Mouse (Mus musculus): Measurements from ENCODE around the gene Gm45618. TPM values are rescaled to one million over a fixed set of nuclear protein-coding genes. Genes with fewer than 3 reads are reported as not detected.
"Not testable (repeated sequence)": the region's sequence is repeated elsewhere in the genome, so short reads cannot be mapped to it uniquely, and the experiment has no call there.

Gene Gm45618
- not detected for total RNA-seq (2021)
- long read RNA-seq, experiment 1: 0 reads
- long read RNA-seq, experiment 2: 0 reads

DNA sequence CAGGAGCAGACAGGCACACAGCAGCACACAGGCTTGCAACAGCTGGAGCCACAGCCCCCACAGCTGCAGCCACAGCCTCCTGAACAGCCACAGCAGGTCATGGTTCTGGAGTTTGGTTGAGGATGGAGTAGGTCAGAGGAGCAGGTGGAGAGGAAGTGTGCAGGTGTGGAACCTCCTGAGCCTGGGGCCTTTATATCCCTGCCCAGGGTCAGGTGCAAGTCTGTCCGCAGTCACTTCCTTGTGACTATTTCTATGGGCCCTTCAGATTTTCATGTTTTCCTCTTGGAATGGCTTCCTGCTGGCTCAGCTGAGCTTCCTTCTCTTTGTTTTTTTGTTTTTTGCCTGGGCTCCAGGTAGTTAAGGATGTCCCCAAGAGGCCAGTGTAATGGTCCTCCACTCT is at the start of gene Gm45618:
TSS of gene Gm45618 (minus strand) at position 101 of the 400 bp plus-strand sequence.
- DNase-seq: not testable (repeated sequence)

DNA sequence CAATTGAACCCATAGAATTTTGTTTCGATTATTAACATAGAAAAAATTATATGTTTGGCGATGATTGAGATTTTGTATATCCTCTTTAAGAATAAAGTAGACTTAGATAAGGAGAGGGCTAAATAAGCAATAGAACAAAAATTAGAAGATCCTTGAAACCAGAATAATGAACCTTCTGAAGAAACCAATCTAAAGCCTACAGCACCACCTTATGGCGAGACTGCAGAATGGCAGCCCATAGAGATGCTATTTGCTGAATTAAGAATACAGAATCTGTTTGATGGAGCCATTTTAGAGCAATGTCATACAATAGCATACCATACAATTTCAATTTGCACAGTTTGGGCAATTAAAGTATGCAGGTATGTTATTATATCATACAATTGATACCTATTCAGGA is 49.3 kb upstream of the Gm45618 start:
- no peak for DNase-seq

DNA sequence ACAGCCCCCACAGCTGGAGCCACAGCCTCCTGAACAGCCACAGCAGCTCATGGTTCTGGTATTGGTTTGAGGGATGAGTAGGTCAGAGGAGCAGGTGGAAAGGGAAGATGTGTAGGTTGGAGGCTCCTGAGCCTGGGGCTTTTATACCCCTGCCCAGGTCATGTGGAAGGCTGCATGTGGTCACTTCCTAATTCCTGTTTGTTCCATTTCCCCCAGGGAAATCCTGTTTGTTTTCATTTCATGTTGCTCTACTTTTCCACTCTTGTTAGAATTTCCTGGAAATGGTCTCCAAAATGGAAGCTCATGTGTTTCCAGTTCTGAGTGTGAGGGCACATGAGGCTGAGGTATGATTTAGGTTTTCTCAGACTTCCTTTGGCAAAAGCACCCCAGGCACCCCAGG is 45.1 kb upstream of the Gm45618 start, which contains the start of gene Gm4553:
TSS of gene Gm4553 (minus strand) at position 101 of the 400 bp plus-strand sequence.
- not testable (repeated sequence) for DNase-seq

DNA sequence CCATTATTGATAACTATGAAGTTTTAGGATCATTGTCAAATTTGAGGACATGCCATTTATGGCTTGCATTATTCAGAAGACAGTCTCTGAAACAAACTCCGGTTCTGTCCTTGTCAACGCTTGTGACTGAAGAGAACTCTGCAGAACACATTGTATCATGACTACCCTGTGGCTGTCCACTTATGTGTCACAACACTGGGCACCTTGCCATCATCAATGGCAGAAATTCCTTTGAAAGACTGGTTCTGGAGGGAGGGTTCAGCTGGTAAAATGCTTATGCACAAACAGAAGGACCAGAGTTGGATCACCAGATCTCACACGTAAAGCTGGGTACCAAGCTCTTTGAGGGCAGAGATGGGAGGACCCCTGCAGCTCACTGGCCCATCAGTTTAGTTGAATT is 38.8 kb upstream of the Gm45618 start:
- DNase-seq: no peak

DNA sequence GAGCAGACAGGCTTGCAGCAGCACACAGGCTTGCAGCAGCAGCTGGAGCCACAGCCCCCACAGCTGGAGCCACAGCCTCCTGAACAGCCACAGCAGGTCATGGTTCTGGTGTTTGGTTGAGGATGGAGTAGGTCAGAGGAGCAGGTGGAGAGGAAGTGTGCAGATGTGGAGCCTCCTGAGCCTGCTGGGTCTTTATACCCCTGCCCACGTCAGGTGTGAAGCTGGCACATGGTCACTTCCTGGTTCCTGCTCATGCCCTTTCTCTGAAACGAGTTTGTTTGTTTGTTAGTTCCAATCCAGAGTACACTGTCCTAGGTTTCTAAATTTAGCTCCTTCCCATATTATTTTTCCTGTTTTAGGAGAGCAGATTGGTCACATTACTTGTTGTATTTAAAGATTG is 36.5 kb upstream of the Gm45618 start, which contains the start of gene Gm29735:
TSS of gene Gm29735 (minus strand) at position 101 of the 400 bp plus-strand sequence.
- not testable (repeated sequence) for DNase-seq

DNA sequence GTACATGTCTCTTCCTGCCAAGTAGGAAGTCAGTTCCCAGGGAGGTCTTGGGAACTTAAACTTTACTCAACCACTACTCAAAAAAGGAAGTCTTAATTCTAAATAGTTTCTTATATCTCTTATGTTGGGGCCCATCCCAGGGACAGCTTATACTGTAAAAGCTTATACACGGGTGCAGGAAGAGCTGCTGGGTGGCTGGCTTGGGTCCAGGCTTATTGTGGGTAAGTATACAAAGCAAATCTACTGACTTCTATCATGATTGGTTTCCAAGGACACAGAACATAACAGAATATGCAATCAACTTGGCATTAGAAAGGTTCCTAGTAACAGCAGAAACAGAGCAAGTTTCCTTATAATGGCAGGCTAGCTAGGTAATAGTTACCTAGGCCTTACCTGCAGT is 34.8 kb upstream of the Gm45618 start:
- no peak for DNase-seq

DNA sequence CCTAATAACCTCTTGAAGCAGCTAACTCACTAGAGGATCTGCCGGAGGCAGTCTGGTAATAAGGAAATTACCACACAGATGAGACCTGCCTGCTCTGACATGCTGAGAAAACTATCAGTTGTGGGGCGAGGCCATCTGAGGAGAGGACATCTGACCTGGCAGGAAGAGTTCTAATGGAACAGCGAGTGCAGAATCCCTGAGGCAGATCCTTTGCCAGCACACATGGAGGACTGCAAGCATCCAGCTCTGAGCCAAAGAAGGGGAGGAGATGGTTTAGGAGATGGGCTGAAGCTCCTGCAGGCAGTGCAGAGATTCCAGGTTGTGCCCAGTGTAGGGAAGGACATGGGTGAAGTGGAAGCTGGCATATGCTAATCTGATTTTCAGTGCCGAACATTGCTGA is 31.7 kb upstream of the Gm45618 start:
- no peak for DNase-seq

DNA sequence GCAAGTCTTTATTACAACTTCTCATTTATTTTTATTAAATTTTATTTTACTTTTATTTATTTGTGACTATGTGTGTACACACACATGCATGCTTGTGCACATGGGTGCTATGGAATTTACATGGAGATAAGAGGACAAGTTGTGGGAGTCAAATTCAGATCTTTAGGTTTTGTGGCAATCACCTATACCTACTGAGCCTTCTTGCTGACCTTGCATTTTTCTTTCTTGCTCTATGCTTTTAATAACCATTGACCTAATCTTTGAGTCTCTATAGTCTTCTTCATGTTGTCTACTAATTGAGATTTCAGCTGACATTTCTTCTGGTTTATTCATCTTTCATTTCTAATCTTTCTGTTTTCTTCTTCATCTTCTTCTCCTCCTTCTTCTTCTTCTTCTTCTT is 28.1 kb upstream of the Gm45618 start:
- no peak for DNase-seq

DNA sequence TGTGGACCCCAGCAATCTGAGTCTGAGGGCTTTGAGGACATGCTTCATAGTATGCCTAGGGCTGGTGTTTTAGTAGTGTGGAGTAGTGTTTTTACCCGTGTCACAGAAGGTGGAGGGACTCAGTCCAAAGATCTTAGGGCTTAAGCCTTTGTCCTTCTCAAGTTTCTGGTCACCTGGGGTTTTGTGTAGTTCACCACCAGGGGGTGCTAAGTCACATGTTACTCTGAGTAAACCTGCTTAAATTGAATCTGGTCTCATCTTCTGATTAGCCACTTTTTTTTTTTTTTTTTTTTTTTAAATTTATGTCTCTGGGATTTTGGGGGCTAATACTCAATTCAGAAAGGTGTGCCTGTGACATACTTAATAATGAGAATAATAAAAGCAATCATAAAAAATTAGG is 25.5 kb upstream of the Gm45618 start:
- DNase-seq: peak; percentile 31

DNA sequence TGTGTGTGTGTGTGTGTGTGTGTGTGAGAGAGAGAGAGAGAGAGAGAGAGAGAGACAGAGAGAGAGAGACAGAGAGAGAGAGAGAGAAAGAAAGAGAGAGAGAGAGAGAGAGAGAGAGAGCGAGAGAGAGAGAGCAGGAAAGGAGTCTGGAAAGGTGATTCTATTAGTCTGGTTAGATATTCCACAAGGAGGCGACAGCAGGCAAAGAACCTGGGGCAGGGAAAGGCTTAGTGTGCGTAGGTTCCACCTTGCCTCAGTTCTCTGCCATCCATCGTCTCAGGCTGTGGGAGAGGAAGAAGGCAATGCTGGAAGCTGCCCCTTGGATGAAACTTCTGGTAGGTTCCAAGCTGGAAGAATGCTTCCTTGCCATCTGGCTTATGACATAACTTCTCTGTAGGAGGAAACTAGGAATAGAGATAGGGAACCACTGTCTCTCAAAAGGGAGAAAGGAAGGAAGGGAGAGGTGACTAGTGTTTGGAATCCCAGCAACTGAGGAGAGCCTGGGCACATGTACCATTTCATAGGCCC is 24.9 kb upstream of the Gm45618 start:
- no peak for DNase-seq

DNA sequence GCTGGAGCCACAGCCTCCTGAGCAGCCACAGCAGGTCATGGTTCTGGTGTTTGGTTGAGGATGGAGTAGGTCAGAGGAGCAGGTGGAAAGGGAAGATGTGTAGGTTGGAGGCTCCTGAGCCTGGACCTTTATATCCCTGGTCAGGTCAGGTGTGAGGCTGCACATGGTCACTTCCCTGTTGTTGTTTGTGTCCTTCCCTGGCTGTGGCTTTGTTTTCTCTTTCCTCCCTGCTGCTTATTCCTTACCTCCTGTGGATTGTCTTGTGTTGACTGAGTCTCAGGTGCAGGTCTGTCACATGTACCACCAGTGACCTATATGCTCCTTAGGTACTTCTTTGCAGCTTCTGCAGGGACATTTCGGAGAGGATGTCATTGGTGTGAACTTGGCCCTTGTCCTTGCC is 24.0 kb upstream of the Gm45618 start, which contains the start of gene Gm45337:
TSS of gene Gm45337 (minus strand) at position 101 of the 400 bp plus-strand sequence.
- DNase-seq: no peak

DNA sequence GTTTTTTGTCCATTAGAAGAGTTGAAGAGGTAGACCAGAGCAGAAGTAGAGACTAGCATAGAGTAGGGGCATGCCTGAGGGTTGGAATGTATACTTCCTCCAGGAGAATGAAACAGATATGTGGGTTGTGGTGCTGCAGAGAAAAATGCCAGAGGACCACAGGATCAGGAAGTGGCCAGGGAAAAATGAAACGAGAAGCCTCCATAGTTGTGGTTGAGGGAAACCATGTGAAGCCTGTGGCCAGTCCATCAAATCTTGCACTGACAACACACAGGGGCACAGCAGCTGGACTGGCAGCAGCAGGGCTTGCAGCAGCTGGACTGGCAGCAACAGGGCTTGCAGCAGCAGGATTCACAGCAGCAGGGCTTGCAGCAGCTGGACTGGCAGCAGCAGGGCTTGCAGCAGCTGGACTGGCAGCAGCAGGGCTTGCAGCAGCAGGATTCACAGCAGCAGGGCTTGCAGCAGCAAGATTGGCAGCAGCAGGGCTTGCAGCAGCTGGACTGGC is 23.0 kb upstream of the Gm45618 start:
- DNase-seq: not testable (repeated sequence)

DNA sequence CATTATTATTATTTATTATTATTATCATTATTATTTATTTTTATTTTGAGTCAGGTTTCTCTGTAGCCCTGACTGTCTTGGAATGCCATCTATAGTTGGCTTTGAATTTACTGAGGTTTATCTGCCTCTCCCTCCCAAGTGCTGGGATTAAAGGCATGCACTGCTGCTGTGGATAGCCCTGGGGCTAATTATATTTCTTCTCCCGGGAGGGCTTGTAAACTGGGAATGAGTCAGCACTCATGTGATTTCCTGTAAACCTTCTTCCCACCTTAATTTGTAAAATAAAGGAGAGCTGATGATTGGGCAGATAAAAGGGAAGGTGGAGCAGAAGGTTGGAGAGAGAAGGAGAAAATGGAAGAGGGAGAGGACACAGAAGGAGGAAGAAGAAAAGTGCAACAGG is 20.2 kb upstream of the Gm45618 start:
- DNase-seq: no peak

DNA sequence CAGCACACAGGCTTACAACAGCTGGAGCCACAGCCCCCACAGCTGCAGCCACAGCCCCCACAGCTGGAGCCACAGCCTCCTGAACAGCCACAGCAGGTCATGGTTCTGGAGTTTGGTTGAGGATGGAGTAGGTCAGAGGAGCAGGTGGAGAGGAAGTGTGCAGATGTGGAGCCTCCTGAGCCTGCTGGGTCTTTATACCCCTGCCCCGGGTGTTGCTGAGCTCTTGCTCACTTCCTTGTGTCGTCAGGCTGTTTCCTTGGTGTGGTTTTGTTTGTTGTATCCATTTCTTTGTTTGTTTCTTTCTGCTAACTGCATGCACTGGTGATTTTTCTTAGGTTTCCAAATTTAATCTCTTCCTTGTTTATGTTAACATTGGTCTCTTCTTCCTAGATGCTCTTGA is 15.4 kb upstream of the Gm45618 start, which contains the start of gene Gm39115:
TSS of gene Gm39115 (minus strand) at position 101 of the 400 bp plus-strand sequence.
- DNase-seq: not testable (repeated sequence)

DNA sequence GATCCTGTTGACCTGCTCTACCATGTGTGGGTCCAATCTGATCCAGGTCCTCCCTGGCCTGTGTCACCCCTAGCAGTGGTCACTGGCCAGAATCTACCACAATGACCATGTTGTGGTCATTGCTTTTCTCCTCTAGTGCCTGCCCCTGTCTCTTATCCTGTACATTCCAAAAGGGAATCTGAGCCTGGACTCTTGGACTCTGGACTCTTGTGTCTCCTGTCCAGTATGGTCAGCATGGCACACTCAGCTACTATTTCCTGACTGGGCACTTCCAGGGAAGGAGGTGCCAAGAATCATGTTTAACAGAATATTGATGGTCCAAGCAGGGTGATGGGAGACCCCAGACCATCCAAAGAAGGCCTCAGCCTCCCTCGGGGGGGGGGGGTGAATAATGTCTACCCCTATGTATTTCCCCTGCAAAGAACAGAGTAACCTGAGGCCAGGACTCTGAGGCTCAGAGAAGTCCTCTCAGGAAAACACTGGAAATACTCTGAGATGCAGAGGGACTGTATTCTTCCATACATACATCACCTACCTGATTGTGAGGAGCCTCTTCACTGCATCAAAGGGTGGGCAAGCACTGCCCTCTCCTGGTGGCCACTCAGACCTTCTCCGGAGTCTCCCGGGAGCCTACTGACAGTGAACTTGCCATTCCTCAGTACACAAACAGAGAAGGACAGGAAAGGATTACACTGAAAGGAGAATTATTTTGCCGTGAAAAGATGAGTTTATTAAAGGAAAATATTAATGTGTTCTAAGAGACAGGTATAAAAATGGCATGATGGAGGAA is 13.9 kb upstream of the Gm45618 start:
- DNase-seq: no peak

DNA sequence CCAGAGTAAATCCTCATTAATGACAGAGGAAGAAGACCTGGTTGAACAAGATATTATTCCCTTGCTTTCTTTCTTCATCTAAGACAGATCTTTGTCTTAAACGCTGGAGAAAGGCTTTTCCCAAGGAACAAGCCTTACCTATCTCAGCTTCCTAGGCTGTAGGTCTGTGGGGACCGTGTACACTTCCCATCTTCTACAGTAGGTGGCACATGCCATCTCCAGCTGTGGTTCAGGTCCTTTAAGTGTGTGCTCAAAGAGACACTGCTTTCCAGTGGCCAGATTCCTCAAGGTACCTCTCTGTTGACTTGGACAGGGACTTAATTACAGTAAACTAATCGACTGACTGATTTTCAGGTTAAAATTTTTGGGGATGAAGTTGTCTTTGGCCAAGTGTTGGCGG is 8.3 kb upstream of the Gm45618 start:
- DNase-seq: no peak

DNA sequence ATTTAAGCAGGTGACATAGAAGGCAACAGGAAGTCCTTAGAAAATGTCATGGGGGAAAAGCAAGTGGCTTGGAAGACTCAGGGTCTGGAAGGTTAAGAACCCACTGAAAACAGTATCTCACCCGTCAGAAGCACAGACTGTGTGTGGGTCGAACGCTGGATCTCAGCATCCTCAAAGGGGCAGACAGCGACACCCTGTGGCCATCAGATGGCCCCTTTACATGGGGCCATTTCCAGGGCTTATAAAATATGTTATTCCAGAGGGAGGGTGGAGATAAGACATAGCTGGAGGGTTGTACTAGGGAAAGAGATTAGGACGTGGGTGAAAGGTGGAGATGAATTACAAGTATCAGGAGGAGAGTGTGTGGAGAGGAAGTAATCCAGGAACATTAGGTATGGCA is 897 bp downstream of the Gm45618 start:
- DNase-seq: no peak

DNA sequence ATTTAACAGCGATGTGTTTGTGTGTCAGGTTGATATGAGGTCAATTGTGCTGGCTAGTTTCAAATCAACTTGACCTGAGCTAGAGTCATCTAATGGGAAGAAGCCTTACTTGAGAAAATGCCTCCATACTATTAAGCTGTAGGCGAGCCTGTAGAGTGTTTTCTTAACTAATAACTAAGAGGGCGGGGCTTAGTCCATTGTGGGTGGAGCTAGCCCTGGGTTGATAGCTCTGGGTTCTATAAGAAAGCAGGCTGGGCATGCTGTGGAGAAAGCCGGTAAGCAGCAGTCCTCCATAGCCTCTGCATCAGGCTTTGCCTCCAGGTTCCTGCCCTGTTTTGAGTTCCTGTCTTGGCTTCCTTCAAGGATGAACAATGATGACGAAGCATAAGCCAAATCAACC is 15.8 kb downstream of the Gm45618 start:
- no peak for DNase-seq

DNA sequence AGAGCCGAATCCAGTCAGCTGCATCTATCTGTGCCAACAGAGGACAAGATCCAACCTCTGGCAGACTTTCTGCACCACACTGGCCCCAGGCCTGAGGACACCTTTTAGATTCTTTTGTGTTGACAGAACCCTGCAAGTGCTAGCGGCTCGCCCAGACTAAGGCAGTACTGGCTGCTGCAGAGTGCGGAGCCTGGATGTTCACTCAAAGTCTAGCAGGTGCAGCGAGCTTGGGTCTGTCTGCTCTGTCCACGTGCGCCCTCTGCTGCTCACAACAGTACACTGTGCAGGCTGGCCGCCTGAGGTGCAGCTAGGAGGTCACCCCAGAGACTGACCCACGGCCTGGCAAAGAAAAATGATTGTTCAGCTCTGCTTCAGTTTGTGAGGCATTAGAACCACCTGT is 22.8 kb downstream of the Gm45618 start:
- peak; percentile 83 for DNase-seq

DNA sequence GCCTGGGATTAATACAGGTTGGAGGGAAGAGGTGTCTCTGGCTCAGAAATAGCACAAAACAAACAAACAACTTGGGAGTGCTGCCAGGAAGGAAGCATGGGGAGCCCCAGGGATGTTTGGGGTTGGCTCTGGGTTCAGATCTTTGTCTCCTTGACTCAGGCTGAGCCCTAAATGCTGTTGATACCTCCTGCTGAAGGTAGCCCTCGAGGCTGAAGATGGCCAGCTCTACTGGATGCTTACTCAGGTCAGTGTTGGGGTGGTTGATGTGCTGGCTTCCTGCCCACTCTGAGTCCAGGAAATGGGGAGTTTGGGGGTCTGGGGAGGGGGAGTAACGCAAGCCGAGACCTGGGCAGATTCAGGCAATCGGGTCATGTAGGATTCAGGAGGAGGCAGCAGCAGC is 23.8 kb downstream of the Gm45618 start:
- DNase-seq: no peak

DNA sequence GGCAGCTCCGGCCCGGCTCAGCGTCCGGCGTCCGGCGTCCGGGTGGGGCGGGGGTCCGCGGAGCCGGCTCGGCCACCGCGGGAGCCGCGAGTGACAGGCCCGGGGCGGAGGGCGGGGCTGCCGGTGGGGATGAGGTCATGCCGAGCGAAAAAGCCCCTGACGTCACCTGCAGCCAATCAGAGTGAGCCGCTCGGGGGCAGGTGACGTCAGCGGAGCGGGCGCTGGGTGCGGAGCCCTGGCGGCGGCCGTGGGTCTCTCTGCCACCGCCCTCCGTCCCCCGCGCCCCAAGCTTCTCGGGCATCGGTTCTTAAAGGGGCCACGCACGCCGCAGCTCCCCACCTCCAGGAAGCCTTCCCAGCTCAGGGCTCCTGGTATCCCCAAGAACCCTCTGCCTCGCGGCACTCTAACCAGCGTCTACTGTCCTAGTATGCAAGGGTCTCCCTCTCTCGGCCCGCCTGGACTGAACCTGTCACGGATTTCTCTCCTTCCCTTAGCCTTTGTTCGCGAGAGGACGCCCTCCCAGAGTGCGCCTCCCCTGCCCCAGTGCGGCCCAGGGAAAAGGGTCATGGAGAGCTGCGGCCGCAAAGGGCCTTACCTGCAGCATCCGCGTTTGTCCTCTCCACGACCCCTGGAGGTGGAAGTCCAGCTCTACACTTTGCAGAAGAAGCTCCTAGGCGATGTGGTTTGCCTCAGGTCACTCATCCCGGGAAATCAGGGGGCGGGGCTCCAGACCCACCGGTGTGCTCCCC is 25.2 kb downstream of the Gm45618 start, which contains the start of gene Dusp8:
TSS of gene Dusp8 (minus strand) at position 661 of the 749 bp plus-strand sequence.
- peak; percentile 89 for DNase-seq

DNA sequence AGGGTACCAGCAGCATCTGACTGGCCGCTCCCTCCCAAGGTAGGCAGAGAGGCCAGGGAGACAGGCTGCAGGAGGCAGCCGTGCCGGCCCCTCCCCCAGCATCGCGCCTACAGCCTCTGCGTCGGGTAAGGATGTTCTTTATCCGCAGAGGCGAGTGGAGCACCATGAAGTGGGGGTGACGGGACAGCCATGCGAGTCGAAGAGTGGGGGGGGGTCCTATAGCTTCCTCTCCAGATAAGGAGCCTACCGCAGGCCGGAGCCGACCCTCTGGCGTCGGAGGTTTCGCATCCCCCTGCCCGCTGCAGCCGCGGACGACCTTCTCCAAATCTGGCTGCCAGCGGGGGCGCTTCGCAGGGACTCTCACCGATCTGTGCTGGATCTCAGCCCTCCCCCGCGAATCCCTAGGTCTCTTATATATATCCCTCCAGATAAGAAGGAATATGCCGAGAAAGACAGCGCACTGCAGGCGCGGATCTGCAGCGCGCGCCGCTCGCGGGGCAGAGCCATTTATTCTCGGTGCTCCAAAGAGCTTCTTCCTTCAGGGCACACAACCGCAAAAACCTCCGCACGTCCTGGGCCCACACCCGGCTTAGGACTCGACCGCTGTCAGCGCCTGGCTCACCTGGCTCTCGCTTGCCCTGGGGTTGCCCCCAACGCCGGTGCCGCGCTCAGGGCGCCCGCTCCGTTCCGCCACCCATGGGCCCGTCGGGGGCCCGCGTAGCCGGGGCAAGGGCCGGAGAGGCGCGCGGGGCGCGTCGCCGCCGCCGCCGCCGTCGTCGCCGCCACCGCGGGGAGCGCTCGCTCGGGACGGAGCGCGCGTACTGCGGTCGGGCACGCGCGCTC is 26.0 kb downstream of the Gm45618 start:
- DNase-seq: peak; percentile 29
